Mouse (Mus musculus): ENCODE measurements around the gene Igfn1. TPM values are rescaled to one million over a fixed set of nuclear protein-coding genes. Genes with fewer than 3 reads are reported as not detected.

Gene Igfn1
- polyA plus RNA-seq, 1 experiment from 2014 or later = not detected

DNA sequence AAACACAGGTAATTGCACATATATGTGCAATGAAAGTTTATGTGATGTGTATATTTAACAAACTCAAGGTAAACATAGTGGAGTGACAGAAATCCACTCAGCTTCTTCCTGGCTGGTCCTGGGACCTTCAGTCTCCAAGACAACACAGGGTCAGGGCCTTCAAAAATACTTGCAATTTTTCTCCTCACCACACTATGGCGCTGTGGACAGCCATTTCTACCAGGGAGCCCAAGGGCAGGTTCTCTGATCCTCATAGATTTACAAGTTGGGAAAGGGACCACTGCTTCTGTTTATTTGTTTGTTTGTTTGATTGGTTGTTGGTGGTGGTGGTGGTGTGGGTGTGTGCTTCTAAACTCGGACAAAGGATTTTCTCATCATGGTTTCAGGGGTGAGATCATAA is 41.3 kb upstream of the Igfn1 start:
- peaks cover 28% of the 10 kb centered on the region for H3K27me3 ChIP-seq (ENCODE audit: insufficient read depth, low read length)
- H3K9me3 ChIP-seq (ENCODE audit: low read depth, low read length) = no peaks in the 10 kb centered on the region
- peak; percentile 38 for DNase-seq
- no peak overlapping the region for H3K27ac ChIP-seq (ENCODE audit: low read depth)
- H3K9ac ChIP-seq = no peak overlapping the region
- H3K36me3 ChIP-seq (ENCODE audit: insufficient read depth) = no peaks in the 10 kb centered on the region
- ATAC-seq (ENCODE audit: insufficient read depth) = no peak
- no peak overlapping the region for H3K4me2 ChIP-seq
- no peaks in the 10 kb centered on the region for H3K4me1 ChIP-seq (ENCODE audit: insufficient read depth)
- H3K4me3 ChIP-seq (ENCODE audit: low read depth, low read length) = no peak overlapping the region
- 4% methylated on average over 2 of the region's 2 CpGs for WGBS
- TF ChIP-seq CTCF (IDR thresholded peaks at IDR 0.05; ENCODE audit: low read depth) = peak; percentile 48

- Histone ChIP-seq H3K27ac (ENCODE audit: low read depth) (no peak overlapping the region), H3K9ac (no peak overlapping the region), H3K4me1 (ENCODE audit: insufficient read depth) (peaks cover 1% of the 10 kb centered on the region; the same call in 1 of the 2 replicates), H3K36me3 (ENCODE audit: insufficient read depth) (no peaks in the 10 kb centered on the region), H3K27me3 (ENCODE audit: insufficient read depth, low read length) (peaks cover 20% of the 10 kb centered on the region), H3K4me2 (no peak overlapping the region), H3K4me3 (ENCODE audit: low read depth, low read length) (no peak overlapping the region), H3K9me3 (ENCODE audit: low read depth, low read length) (no peaks in the 10 kb centered on the region)
- peak; percentile 83 for DNase-seq
- peak; percentile 78 for TF ChIP-seq CTCF (IDR thresholded peaks at IDR 0.05; ENCODE audit: low read depth)
- no peak for ATAC-seq (ENCODE audit: insufficient read depth)
- WGBS = 27% methylated on average over 4 of the region's 4 CpGs
These were observed 39.6 kb upstream of the Igfn1 start for GRCm38 (mm10) chr1:136045774-136046173.

DNA sequence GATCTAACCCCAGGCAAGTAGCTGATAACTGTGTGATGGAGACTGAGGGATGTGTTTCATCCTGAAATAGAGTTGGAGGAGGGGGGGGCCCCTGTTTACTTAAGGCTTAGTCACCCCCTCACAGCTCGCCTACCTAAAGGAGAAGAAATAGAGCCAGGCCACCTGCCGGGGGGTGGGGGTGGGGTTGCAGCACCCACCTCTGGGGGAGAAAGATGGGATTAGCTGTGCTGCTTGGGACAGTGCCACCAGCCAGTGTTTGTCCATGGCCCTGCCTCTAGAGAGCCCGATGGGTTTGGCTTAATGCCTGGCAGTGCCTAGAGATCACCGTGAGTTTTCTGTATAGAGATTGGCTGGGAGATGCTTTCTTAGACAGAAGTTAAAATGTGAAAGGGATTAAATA is 34.7 kb upstream of the Igfn1 start:
- Histone ChIP-seq H3K9ac (no peak overlapping the region), H3K4me2 (0 out of 2 replicates have a peak overlapping the region, but pooled peaks have one; percentile 18), H3K27me3 (ENCODE audit: insufficient read depth, low read length) (0 out of 2 replicates have a peak, but pooled peaks cover 3% of the 10 kb centered on the region), H3K9me3 (ENCODE audit: low read depth, low read length) (no peaks in the 10 kb centered on the region), H3K36me3 (ENCODE audit: insufficient read depth) (no peaks in the 10 kb centered on the region), H3K4me1 (ENCODE audit: insufficient read depth) (peaks cover 7% of the 10 kb centered on the region; the same call in 1 of the 2 replicates), H3K4me3 (ENCODE audit: low read depth, low read length) (no peak overlapping the region), H3K27ac (ENCODE audit: low read depth) (no peak overlapping the region)
- ATAC-seq (ENCODE audit: insufficient read depth) (0 out of 2 replicates have a peak, but pooled peaks have one; percentile 37), DNase-seq (peak; percentile 50)
- 13% methylated on average over 4 of the region's 4 CpGs for WGBS
- no peak for TF ChIP-seq CTCF (IDR thresholded peaks at IDR 0.05; ENCODE audit: low read depth)

DNA sequence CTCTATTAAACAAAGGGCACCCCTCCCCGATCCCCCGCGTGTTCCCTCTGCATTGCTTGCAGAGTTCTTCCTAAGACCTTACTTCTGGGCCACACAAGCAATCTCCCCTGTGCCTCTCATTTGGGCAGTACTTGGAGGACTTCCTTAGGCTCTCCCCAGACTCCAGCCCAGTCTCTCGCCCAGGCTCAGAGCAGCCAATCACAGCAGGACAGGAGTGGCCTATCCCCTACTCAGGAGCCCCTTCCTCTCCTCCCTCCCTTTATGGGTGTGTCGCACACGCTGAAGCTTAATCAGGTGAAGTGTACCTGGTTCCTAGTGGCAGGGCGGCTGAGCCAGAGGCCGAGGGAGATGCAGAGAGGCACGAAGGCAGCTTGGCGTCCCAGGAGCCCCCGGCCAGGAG is 34.3 kb upstream of the Igfn1 start:
- peak; percentile 47 for DNase-seq
- peak; percentile 90 for ATAC-seq (ENCODE audit: insufficient read depth)
- Histone ChIP-seq H3K9me3 (ENCODE audit: low read depth, low read length) (no peaks in the 10 kb centered on the region), H3K4me1 (ENCODE audit: insufficient read depth) (peaks cover 7% of the 10 kb centered on the region; the same call in 1 of the 2 replicates), H3K36me3 (ENCODE audit: insufficient read depth) (peaks cover 3% of the 10 kb centered on the region; the same call in 1 of the 2 replicates), H3K9ac (no peak overlapping the region), H3K4me2 (0 out of 2 replicates have a peak overlapping the region, but pooled peaks have one; percentile 18), H3K27ac (ENCODE audit: low read depth) (no peak overlapping the region), H3K27me3 (ENCODE audit: insufficient read depth, low read length) (0 out of 2 replicates have a peak, but pooled peaks cover 3% of the 10 kb centered on the region), H3K4me3 (ENCODE audit: low read depth, low read length) (no peak overlapping the region)
- no peak for TF ChIP-seq CTCF (IDR thresholded peaks at IDR 0.05; ENCODE audit: low read depth)
- 10% methylated on average over 11 of the region's 11 CpGs for WGBS

DNA sequence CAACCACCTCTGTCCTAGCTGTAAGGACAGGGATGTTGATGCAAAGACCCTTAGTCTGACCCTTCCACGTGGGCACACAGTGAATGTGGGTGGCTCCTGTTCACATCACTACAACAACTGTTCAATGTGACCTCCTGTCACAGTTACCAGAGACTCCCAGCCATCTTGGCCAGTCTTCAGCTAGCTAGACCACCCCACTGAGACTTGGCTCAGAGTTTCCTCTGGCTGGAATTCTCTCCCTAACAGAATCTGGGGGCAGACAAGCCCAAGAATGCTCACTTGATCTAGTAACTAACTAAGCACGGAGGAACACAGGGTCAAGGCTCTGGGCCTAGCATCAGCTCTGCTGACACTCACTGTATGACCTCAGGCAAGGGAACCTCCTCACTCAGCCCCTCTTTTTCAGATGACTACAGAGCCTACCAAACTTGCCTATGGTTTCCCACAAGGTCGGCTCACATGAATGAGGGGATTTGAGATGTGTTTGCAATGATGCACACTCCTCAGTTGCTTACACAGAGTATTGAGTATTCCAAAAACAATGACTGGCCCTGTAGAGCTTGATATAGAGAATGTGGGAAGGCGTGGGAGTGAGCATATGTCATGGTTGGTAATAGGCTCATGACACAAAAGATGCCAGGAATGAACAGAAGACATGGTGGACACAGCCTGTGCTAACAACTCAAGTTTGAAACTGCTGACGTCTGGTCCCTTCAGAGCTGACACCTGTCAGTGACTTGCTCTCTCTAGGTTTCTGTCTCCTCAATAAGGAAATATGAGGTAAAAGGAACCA is 32.8 kb upstream of the Igfn1 start:
- no peak overlapping the region for H3K27ac ChIP-seq (ENCODE audit: low read depth)
- peaks cover 7% of the 10 kb centered on the region; the same call in 1 of the 2 replicates for H3K4me1 ChIP-seq (ENCODE audit: insufficient read depth)
- 71% methylated on average over 5 of the region's 5 CpGs for WGBS

DNA sequence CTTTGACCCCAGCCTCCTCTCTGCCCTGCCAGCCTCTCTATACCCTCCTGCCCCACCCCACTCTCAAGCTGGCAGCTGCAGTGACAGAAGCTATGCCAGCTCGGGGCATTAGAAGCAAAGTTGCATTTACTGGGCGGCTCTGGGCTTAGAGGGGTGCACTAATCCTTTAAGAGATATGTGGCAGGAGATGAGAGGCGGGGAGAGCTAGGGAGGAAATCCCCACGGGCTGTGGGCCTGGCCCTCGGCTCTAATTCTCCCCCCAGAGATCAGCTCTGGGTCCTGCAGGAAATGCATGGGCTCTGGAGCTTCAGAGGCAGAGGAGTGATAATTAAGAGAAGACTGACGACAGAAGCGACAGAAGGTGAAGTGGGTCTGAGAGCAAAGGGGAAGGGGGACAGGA is 26.8 kb upstream of the Igfn1 start:
- WGBS = 42% methylated on average over 7 of the region's 7 CpGs
- no peak overlapping the region for H3K27ac ChIP-seq (ENCODE audit: low read depth)
- H3K27me3 ChIP-seq (ENCODE audit: insufficient read depth, low read length) = no peaks in the 10 kb centered on the region
- H3K4me1 ChIP-seq (ENCODE audit: insufficient read depth) = no peaks in the 10 kb centered on the region
- ATAC-seq (ENCODE audit: insufficient read depth) = no peak
- no peak overlapping the region for H3K4me3 ChIP-seq (ENCODE audit: low read depth, low read length)
- H3K36me3 ChIP-seq (ENCODE audit: insufficient read depth) = peaks cover 75% of the 10 kb centered on the region
- H3K4me2 ChIP-seq = no peak overlapping the region
- H3K9me3 ChIP-seq (ENCODE audit: low read depth, low read length) = no peaks in the 10 kb centered on the region
- no peak for TF ChIP-seq CTCF (IDR thresholded peaks at IDR 0.05; ENCODE audit: low read depth)
- H3K9ac ChIP-seq = no peak overlapping the region
- no peak for DNase-seq

More for the DNA sequence above, 32.8 kb upstream of the Igfn1 start:
- Histone ChIP-seq H3K27me3 (ENCODE audit: insufficient read depth, low read length) (0 out of 2 replicates have a peak, but pooled peaks cover 3% of the 10 kb centered on the region), H3K9ac (no peak overlapping the region), H3K9me3 (ENCODE audit: low read depth, low read length) (no peaks in the 10 kb centered on the region), H3K4me3 (ENCODE audit: low read depth, low read length) (no peak overlapping the region), H3K4me2 (no peak overlapping the region), H3K36me3 (ENCODE audit: insufficient read depth) (peaks cover 18% of the 10 kb centered on the region)
- ATAC-seq (ENCODE audit: insufficient read depth) (no peak), DNase-seq (peak; percentile 11)
- no peak for TF ChIP-seq CTCF (IDR thresholded peaks at IDR 0.05; ENCODE audit: low read depth)

DNA sequence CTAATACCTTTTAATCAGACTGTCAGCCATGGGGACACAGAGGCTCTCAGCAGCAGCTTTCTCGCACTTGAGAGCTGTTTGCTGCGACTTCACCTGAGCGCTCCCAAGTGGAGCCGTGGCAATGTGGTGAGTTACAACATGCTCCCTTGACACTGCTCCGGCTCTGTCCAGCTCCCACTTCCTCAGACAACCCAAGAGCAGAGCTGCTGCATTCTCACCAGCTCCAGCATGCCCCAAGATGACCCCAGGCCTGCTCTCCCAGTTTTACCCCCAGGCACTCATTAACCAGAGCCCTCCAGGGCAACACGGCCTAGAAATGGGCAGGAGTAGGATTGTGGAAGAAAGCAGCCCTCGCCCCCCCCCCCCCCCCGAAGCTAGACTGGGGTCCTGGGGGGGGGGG is 25.6 kb upstream of the Igfn1 start:
- Histone ChIP-seq H3K27ac (ENCODE audit: low read depth) (no peak overlapping the region), H3K36me3 (ENCODE audit: insufficient read depth) (peaks cover 87% of the 10 kb centered on the region), H3K27me3 (ENCODE audit: insufficient read depth, low read length) (no peaks in the 10 kb centered on the region), H3K9ac (no peak overlapping the region), H3K9me3 (ENCODE audit: low read depth, low read length) (no peaks in the 10 kb centered on the region), H3K4me3 (ENCODE audit: low read depth, low read length) (no peak overlapping the region), H3K4me2 (no peak overlapping the region), H3K4me1 (ENCODE audit: insufficient read depth) (no peaks in the 10 kb centered on the region)
- WGBS = 55% methylated on average over 6 of the region's 8 CpGs
- TF ChIP-seq CTCF (IDR thresholded peaks at IDR 0.05; ENCODE audit: low read depth) = no peak
- DNase-seq (no peak), ATAC-seq (ENCODE audit: insufficient read depth) (no peak)
